Mouse (Mus musculus) left cerebral cortex, adult 2 months (tissue): ENCODE data around the gene 1700025G04Rik. TPM values are rescaled to one million over a fixed set of nuclear protein-coding genes. Genes with fewer than 3 reads are reported as not detected.

Source experiments
- DNase-seq, 2 experiments: peaks; one replicate each; pipeline ENCODE4 v3.0.0; 2021 to 2022; ENCODE audit warnings: low spot score in 2 of 2, mixed read lengths in 1 of 2; ENCODE audit errors: extremely low spot score in 1 of 2
- H3K27ac ChIP-seq: fragments of 200-600 bp; 2 replicates; pipeline ENCODE4 v1.8.1; 2022
- H3K4me3 ChIP-seq: fragments of 200-600 bp; 2 replicates; pipeline ENCODE4 v1.8.1; 2022
- CTCF ChIP-seq: fragments of 200-600 bp; IDR thresholded peaks from 2 replicates; pipeline ENCODE4 v1.8.1; 2022; ENCODE audit warnings: antibody characterized with exemption, mild to moderate bottlenecking, moderate library complexity
- intact Hi-C: fragments of 180-260 bp; cut with DNase I; formaldehyde crosslinking; loops from one replicate; pipeline ENCODE4 v1.15.1; 2025
- total RNA-seq, 2 experiments: library from RNA; stranded (reverse); gene quantifications; 2 replicates each; pipeline ENCODE4 v1.2.3; 2021

1700025G04Rik gene
- total RNA-seq, 2 experiments from 2014 or later: 68.1 to 75.8 TPM

- no peak for TF ChIP-seq CTCF
These were observed 104.9 kb downstream of the 1700025G04Rik start for GRCm38 (mm10) chr1:151985056-151985455.

GRCm38 (mm10) chr1:151983991-151984390, 105.9 kb downstream of the 1700025G04Rik start:
- intact Hi-C loops: no loop called here
- no peak for DNase-seq
- no peak for TF ChIP-seq CTCF
- H3K4me3 ChIP-seq: no peak overlapping the region
- no peak overlapping the region for H3K27ac ChIP-seq

More at GRCm38 (mm10) chr1:151985056-151985455, 104.9 kb downstream of the 1700025G04Rik start:
- intact Hi-C loops: no loop called here
- no peak overlapping the region for H3K4me3 ChIP-seq
- DNase-seq: no peak
- no peak overlapping the region for H3K27ac ChIP-seq

- DNase-seq: no peak
These were observed 109.4 kb downstream of the 1700025G04Rik start for GRCm38 (mm10) chr1:151980498-151980897.

GRCm38 (mm10) chr1:151979803-151980456, 110.0 kb downstream of the 1700025G04Rik start:
- Histone ChIP-seq H3K27ac (no peak overlapping the region), H3K4me3 (no peak overlapping the region)
- no peak for TF ChIP-seq CTCF
- intact Hi-C loops: no loop called here
- no peak for DNase-seq

More at GRCm38 (mm10) chr1:151980498-151980897, 109.4 kb downstream of the 1700025G04Rik start:
- intact Hi-C loops: no loop called here
- no peak overlapping the region for H3K27ac ChIP-seq
- TF ChIP-seq CTCF: no peak
- no peak overlapping the region for H3K4me3 ChIP-seq

GRCm38 (mm10) chr1:151978751-151979150, 111.2 kb downstream of the 1700025G04Rik start:
- intact Hi-C loops: no loop called here
- no peak overlapping the region for H3K27ac ChIP-seq
- DNase-seq: no peak
- H3K4me3 ChIP-seq: no peak overlapping the region
- TF ChIP-seq CTCF: no peak

- TF ChIP-seq CTCF: no peak
- intact Hi-C loops: no loop called here
- no peak for DNase-seq
- Histone ChIP-seq H3K27ac (no peak overlapping the region), H3K4me3 (no peak overlapping the region)
These were observed 112.3 kb downstream of the 1700025G04Rik start for GRCm38 (mm10) chr1:151977596-151977995.

- intact Hi-C loops: no loop called here
- no peak for TF ChIP-seq CTCF
- no peak for DNase-seq
- no peak overlapping the region for H3K4me3 ChIP-seq
- H3K27ac ChIP-seq: no peak overlapping the region
These were observed 113.1 kb downstream of the 1700025G04Rik start for GRCm38 (mm10) chr1:151976850-151977249.

- intact Hi-C loops: no loop called here
- no peak for DNase-seq
- Histone ChIP-seq H3K4me3 (no peak overlapping the region), H3K27ac (no peak overlapping the region)
- no peak for TF ChIP-seq CTCF
These were observed 114.2 kb downstream of the 1700025G04Rik start for GRCm38 (mm10) chr1:151975418-151976379.

GRCm38 (mm10) chr1:151974887-151975286, 115.0 kb downstream of the 1700025G04Rik start:
- no peak for DNase-seq
- Histone ChIP-seq H3K4me3 (no peak overlapping the region), H3K27ac (no peak overlapping the region)
- intact Hi-C loops: no loop called here
- TF ChIP-seq CTCF: no peak

- no peak overlapping the region for H3K4me3 ChIP-seq
- intact Hi-C loops: no loop called here
- no peak for DNase-seq
- TF ChIP-seq CTCF: no peak
- H3K27ac ChIP-seq: no peak overlapping the region
These were observed 115.5 kb downstream of the 1700025G04Rik start for GRCm38 (mm10) chr1:151974424-151974823.

- no peak for DNase-seq
- Histone ChIP-seq H3K4me3 (no peak overlapping the region), H3K27ac (no peak overlapping the region)
- intact Hi-C loops: no loop called here
- no peak for TF ChIP-seq CTCF
These were observed 116.7 kb downstream of the 1700025G04Rik start for GRCm38 (mm10) chr1:151973110-151973700.

- no peak for DNase-seq
- intact Hi-C loops: no loop called here
- Histone ChIP-seq H3K4me3 (no peak overlapping the region), H3K27ac (no peak overlapping the region)
- TF ChIP-seq CTCF: no peak
These were observed 118.3 kb downstream of the 1700025G04Rik start for GRCm38 (mm10) chr1:151971581-151971980.
